Mouse (Mus musculus) ovary, adult 18-20 months (tissue): ENCODE measurements around the gene Ank.

Experiments used
- DNase-seq: peaks from one replicate; pipeline ENCODE4 v3.0.0; 2022; ENCODE audit warnings: low spot score, mixed read lengths

The Ank gene

GRCm38 (mm10) chr15:27604558-27604957, 138.1 kb downstream of the Ank start:
- DNase-seq = no peak

DNA sequence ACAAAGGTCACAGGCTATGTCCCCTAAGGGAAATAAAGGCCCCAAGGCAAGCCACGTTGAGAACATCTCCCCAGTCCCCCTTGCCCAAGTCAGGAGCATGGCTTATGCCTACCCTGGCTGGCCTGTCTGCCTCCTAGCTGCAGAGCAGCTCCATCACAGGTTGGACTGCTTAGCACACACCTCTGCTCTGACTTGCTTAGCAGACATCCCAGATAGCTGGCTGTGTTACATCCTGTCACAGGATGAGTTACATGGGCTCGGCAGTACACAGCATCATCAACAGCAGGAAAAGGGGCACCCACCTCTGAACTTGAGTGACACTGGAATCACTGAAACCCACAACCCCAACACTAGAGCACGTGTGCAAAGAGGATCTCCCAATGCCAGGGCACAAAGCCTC, 138.8 kb downstream of the Ank start:
- DNase-seq = no peak

GRCm38 (mm10) chr15:27609554-27609953, 143.1 kb downstream of the Ank start:
- DNase-seq = no peak

DNA sequence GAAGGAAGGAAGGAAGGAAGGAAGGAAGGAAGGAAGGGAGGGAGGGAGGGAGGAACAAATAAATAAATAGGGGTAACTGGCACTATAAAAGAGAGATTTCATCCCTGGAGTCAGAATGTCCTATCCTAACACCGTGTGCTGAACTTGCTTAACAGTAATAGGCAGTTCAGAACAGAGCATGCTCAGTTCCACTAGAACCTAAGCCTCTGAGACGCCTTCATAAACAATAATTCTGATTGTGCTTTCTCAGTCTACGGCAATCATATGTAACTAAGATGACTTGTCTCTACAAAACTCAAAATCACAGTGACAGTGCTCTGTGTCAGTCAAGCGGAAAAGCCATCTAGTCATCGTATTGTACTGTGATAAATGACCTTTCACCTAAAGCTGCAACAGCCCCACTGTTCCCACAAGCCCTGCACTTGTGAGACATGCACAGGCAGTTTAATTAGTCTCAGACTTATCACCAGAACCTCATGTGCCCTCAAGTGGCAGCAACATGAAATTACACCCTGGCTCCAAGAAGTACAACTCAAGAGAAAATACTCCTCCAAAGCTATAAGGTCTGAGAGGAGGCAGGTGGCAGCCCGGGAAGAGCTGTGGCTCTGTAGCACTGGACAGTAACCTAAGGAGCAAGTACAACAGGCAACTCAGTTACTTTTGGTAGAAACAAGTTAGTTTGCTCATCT, 146.2 kb downstream of the Ank start:
- DNase-seq = no peak

DNA sequence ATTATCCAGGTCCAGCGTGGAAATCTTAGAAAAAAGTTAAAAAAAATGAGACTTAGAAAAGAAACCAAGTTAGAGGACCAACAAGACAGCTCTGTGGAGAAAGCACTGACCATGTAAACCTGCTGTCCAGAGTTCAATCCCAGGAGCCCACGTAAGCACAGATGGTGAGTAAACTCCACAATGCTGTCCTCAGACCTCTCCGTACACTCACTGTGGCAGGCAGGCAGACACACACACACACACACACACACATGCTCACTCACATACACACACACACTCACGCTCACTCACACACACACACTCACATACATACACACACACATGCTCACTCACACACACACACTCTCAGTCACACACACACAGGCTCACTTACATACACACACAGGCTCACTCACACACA, 146.8 kb downstream of the Ank start:
- DNase-seq = no peak

GRCm38 (mm10) chr15:27616159-27616558, 149.7 kb downstream of the Ank start:
- DNase-seq = peak; percentile 33

GRCm38 (mm10) chr15:27617227-27617626, 150.8 kb downstream of the Ank start:
- no peak for DNase-seq

GRCm38 (mm10) chr15:27618778-27619533, 152.5 kb downstream of the Ank start:
- DNase-seq = no peak

DNA sequence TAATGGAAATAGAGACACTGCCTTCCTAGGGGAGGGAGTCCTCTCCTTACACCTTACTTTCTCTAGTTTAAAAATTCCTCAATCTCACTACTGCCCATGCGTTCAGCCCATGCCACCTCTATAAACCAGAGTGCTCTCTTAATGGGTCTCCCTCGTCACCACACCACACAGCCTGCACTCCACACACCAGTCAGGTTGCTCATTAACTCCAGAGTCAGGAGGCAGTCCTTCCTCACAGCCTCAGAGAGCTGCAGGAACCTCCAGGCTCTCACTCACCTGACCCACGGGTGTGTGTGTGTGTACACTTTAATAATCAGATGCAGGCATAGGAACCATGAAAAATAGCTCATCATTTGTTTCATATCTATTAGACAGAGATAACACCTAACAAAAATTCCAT, 153.2 kb downstream of the Ank start:
- no peak for DNase-seq

DNA sequence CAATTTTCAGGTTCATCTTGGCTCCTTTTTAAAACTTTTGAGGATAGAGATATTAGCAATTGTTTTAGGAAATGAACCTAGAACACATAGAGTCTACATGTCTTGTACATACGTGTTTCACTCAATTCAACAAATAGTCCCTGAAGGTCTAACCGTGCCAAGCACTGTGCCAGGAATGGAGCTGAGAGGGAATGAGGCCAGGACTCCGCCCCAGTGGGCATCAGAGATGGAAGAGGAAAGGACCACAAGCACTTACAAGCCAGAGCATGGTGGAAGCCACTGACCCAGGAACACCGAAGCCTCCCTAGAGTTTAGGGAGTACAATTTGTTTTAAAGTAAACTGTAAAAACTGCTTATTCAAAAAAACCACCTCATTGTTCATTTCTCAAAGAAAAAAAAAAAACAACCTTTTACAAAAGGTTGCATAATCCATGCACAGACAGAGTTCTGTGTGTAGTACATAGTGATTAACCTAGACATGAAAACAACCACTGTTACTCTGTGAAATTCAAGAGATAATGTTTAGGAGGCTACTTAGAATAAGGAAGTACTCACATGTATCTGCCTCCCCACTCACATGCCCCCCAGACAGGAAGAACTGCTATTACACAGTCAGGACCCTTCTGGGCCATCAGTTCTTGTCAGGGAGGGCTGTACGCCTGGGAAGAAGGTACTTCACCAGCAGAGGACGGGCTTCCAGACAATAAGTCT, 154.2 kb downstream of the Ank start:
- DNase-seq = no peak

GRCm38 (mm10) chr15:27623286-27623685, 156.8 kb downstream of the Ank start:
- no peak for DNase-seq

- DNase-seq = no peak
Observed at GRCm38 (mm10) chr15:27625014-27625889, 158.8 kb downstream of the Ank start.

DNA sequence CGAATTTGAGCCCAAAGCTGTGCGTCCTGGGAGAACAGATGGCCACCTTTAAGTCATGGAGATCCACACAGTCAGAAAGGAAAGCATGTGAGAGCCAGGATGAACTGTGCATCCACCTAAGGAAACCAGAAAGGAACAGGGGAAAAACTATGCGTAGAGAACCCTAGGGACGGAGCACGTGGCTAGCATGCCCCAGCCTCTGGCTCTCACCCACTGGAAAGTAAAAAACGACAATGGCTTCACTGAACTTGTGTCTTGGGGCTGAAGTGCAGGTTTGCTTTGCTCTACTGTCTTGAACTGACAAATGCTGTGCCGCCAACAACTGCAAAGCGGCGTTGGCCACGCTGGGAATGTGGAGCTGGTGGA, 159.4 kb downstream of the Ank start:
- no peak for DNase-seq

GRCm38 (mm10) chr15:27626314-27626713, 159.8 kb downstream of the Ank start:
- no peak for DNase-seq

- DNase-seq = no peak
Observed at GRCm38 (mm10) chr15:27627794-27628193, 161.3 kb downstream of the Ank start.

DNA sequence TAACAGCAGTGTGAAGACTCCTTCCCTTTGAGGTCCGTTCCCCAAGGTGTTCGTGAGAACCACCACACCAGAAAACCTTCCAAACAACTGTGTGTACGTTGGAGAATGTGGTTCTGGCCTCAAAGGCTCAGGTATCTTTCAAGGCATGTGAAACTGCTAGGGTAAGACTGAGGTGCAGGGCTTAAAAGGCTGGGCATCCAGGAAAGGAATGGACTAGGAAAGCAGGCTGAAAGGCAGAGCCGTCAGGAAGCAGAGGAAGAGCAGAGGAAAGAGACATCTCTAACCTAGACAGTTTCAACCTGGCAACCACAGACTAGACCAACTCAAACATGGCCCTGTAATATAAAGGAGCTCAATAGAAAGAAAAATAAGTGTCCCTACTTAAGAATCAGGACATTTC, 162.6 kb downstream of the Ank start:
- DNase-seq = no peak

GRCm38 (mm10) chr15:27629800-27630600, 163.5 kb downstream of the Ank start:
- DNase-seq = no peak

DNA sequence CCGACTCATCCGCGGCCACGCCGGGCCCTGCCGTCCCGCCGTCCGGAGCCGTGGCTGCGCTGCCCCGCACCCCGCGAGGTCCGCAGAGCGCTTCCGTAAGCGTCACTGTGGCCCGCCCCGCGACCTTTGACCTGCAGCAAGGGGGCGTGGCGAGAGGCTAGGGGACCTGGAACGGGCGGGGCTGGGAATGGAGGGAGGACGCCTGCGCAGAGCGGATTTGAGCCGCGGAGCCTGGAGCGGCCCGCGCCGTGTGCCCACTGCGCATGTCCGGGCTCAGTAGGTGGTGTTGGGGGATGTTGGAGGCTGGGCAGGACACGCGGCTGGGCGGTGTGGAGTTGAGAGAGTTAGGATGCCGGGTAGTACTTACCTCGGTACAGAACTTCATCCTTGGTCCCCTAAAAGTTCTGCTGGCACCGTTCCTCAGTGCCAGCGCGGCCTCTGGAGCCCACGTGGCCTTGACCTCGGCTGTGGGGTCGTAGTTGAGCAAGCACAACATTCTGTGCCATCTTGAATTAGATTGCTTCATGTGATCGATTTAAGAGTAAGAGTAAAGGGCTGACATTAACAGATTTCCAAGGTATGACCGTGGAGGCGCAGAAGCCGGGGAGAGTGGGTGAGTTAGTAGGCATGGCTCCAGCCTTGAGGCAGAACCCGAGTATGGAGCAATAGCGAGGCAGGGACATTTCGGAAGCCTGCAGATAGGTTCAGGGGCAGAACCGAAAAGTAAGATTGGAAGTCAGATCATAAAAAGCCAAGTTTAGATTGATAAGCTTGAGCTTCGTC, 164.3 kb downstream of the Ank start, which contains the start of gene Otulin:
Gene Otulin, minus strand, starts transcription at position 93 of the 783 bp plus-strand sequence.
- peak; percentile 96 for DNase-seq

DNA sequence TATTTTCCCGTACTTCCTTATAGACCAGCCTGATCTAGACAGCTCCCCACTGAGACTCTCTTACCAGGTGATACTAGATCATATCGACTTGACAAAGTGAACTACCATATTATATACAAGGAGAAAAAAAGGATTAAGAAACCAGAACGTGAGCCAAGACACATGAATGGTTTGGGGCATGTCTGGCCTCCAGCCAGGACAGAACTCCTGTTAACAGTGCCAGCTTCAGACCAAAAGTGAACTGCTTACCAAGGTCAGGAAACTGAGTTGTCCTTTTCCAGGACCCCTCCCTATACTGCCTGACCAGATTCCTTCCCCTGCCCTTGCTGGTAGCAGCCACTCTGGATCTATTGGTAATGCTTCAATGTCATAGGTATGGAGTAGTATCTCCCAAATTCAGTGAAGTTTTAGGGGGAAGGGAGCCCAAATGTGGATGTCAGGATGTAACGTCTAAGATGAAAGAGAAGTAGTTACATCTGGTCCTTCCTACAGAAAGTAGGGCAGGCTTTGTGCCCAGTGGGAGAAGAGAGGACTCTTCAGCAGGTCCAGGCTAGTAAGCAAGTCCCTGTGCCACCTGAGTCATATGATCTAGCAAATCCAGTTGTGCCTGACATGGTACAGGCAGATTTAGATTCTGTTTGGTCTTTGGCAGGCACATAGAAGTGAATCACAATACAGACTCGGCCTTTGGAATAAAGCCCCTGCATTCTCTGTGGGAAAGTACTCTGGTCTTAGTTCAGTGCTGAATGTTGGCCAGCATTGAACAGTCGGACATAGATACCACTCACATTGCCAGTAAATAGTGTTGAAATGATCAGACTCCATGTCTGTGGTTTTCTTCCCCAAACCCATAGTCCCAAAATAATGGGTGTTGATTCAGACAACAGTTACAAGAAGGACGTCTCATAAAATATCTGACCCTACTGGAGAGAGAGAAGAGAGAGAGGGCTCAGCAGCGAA, 167.7 kb downstream of the Ank start:
- no peak for DNase-seq
